9 mouse cellular contexts compared by ENCODE assay signal in genomic region chr15:99651984-99652872, GRCm38 (mm10). TPM values are rescaled to one million over a fixed set of nuclear protein-coding genes. Genes with fewer than 3 reads are reported as not detected.
DNase-seq lines count a peak whose midpoint lies in the region; ATAC-seq lines count a peak whose summit lies in the region.
"Had no signal": no experiment of that assay in that cellular context is flagged by ENCODE, and none has a peak within 500 bp of the region (broad histone marks: within the 10 kb centered on the region; RNA-seq: fewer than 3 reads in every experiment).

No protein-coding gene starts in this region.

- no peak overlapping the region for H3K27ac ChIP-seq in neural tube, embryonic 11.5 days (ENCODE audit: low read depth, low read length)
- no peak overlapping the region for H3K27ac ChIP-seq in forebrain, embryonic 12.5 days
- no peak overlapping the region for H3K27ac ChIP-seq in liver, embryonic 11.5 days (ENCODE audit: low read depth, low read length)
- H3K27ac ChIP-seq in stomach, embryonic 16.5 days (ENCODE audit: low read length): peak overlapping the region; percentile 42; the same call in 1 of the 2 replicates

- peaks cover 38% of the 10 kb centered on the region for H3K4me1 ChIP-seq in neural tube, embryonic 11.5 days (ENCODE audit: control insufficient read depth, insufficient read depth, low read length)
- H3K4me1 ChIP-seq in forebrain, embryonic 12.5 days: peaks cover 57% of the 10 kb centered on the region
- peaks cover 36% of the 10 kb centered on the region for H3K4me1 ChIP-seq in liver, embryonic 11.5 days (replicated peaks; ENCODE audit: control insufficient read depth, insufficient read depth, low read length)
- peaks cover 53% of the 10 kb centered on the region for H3K4me1 ChIP-seq in stomach, embryonic 16.5 days (ENCODE audit: control insufficient read depth, insufficient read depth, low read length)

- DNase-seq in neural tube, embryonic 11.5 days (ENCODE audit: low spot score): no peak
- no peak for DNase-seq in neural tube, embryonic 10.5 days (ENCODE audit: extremely low spot score, low spot score)
- no peak for DNase-seq in liver, embryonic 11.5 days (ENCODE audit: low spot score)
- DNase-seq in right cerebral cortex, adult 18-20 months: no peak
- DNase-seq in cerebellum, adult 18-20 months: no peak
- DNase-seq in thymus, postnatal 10 days (ENCODE audit: low spot score in 2 of 2): no peak

- peaks cover 13% of the 10 kb centered on the region for H3K27me3 ChIP-seq in neural tube, embryonic 11.5 days (ENCODE audit: control insufficient read depth, insufficient read depth, low read length)
- peaks cover 47% of the 10 kb centered on the region for H3K27me3 ChIP-seq in forebrain, embryonic 12.5 days
- H3K27me3 ChIP-seq in liver, embryonic 11.5 days (replicated peaks; ENCODE audit: control insufficient read depth, insufficient read depth, low read length): peaks cover 47% of the 10 kb centered on the region
- peaks cover 20% of the 10 kb centered on the region for H3K27me3 ChIP-seq in stomach, embryonic 16.5 days (ENCODE audit: control insufficient read depth, insufficient read depth, low read length)

- peak overlapping the region; percentile 79; the same call in 1 of the 2 replicates for H3K4me3 ChIP-seq in neural tube, embryonic 11.5 days (ENCODE audit: low read depth, low read length)
- H3K4me3 ChIP-seq in forebrain, embryonic 12.5 days (replicated peaks): peak overlapping the region; percentile 65
- peak overlapping the region; percentile 87; the same call in 1 of the 2 replicates for H3K4me3 ChIP-seq in liver, embryonic 11.5 days (ENCODE audit: low read depth, low read length)
- H3K4me3 ChIP-seq in stomach, embryonic 16.5 days (replicated peaks; ENCODE audit: low read length): peak overlapping the region; percentile 90

- 81% methylated on average over 10 of the region's 10 CpGs for WGBS in neural tube, embryonic 11.5 days
- WGBS in forebrain, embryonic 12.5 days: 78% methylated on average over 10 of the region's 10 CpGs
- WGBS in liver, embryonic 11.5 days: 69% methylated on average over 10 of the region's 10 CpGs
- WGBS in stomach, embryonic 16.5 days: 59% methylated on average over 10 of the region's 10 CpGs

- no peak for ATAC-seq in neural tube, embryonic 11.5 days (ENCODE audit: insufficient read depth, low FRiP score, low TSS enrichment)
- no peak for ATAC-seq in forebrain, embryonic 12.5 days (ENCODE audit: low FRiP score)
- no peak for ATAC-seq in liver, embryonic 11.5 days (replicated peaks; ENCODE audit: low FRiP score)
- no peak for ATAC-seq in stomach, embryonic 16.5 days (ENCODE audit: insufficient read depth, low FRiP score)

- peak overlapping the region; percentile 71 for H3K4me2 ChIP-seq in neural tube, embryonic 11.5 days (ENCODE audit: low read depth)
- peak overlapping the region; percentile 68 for H3K4me2 ChIP-seq in forebrain, embryonic 12.5 days
- H3K4me2 ChIP-seq in liver, embryonic 11.5 days: peak overlapping the region; percentile 59
- H3K4me2 ChIP-seq in stomach, embryonic 16.5 days (ENCODE audit: low read depth, low read length): peak overlapping the region; percentile 72

- H3K9ac ChIP-seq in neural tube, embryonic 11.5 days (ENCODE audit: low read length): 0 out of 2 replicates have a peak overlapping the region, but pooled peaks have one; percentile 24
- H3K9ac ChIP-seq in forebrain, embryonic 12.5 days: no peak overlapping the region
- H3K9ac ChIP-seq in liver, embryonic 11.5 days (ENCODE audit: low read depth, low read length): peak overlapping the region; percentile 46; the same call in 1 of the 2 replicates
- H3K9ac ChIP-seq in stomach, embryonic 16.5 days (ENCODE audit: low read length): peak overlapping the region; percentile 63

- no peaks in the 10 kb centered on the region for H3K36me3 ChIP-seq in neural tube, embryonic 11.5 days (ENCODE audit: control insufficient read depth, insufficient read depth, low read length)
- H3K36me3 ChIP-seq in forebrain, embryonic 12.5 days (replicated peaks): no peaks in the 10 kb centered on the region
- no peaks in the 10 kb centered on the region for H3K36me3 ChIP-seq in liver, embryonic 11.5 days (ENCODE audit: control insufficient read depth, insufficient read depth, low read length)
- H3K36me3 ChIP-seq in stomach, embryonic 16.5 days (ENCODE audit: control insufficient read depth, insufficient read depth, low read length): no peaks in the 10 kb centered on the region

- H3K9me3 ChIP-seq in neural tube, embryonic 11.5 days (ENCODE audit: control insufficient read depth, low read length): no peaks in the 10 kb centered on the region
- no peaks in the 10 kb centered on the region for H3K9me3 ChIP-seq in forebrain, embryonic 12.5 days
- H3K9me3 ChIP-seq in liver, embryonic 11.5 days (ENCODE audit: control insufficient read depth, low read length): no peaks in the 10 kb centered on the region
- H3K9me3 ChIP-seq in stomach, embryonic 16.5 days (replicated peaks; ENCODE audit: control insufficient read depth, low read length): no peaks in the 10 kb centered on the region

RNA-seq across cellular contexts. Expression of gene Racgap1, which starts 0.8 kb away (rescaled TPM):
- 175 and 185 TPM in 2 replicates for polyA plus RNA-seq in neural tube, embryonic 11.5 days (2014; fragmentation: Nextera tagmentation; extraction: Ambion mirVana)
- 230 and 251 TPM in 2 replicates for polyA plus RNA-seq in forebrain, embryonic 12.5 days (2016; fragmentation: Nextera tagmentation; extraction: Ambion mirVana)
- polyA plus RNA-seq in liver, embryonic 11.5 days (2014; fragmentation: Nextera tagmentation; extraction: Ambion mirVana): 91.2 and 111 TPM in 2 replicates
- 112 and 116 TPM in 2 replicates for polyA plus RNA-seq in stomach, embryonic 16.5 days (2015; fragmentation: Nextera tagmentation; extraction: Ambion mirVana)

RNA-seq across cellular contexts. Expression of gene Asic1, which starts 17.9 kb away (rescaled TPM):
- polyA plus RNA-seq in neural tube, embryonic 11.5 days (2014; fragmentation: Nextera tagmentation; extraction: Ambion mirVana): 15.1 and 17.0 TPM in 2 replicates
- polyA plus RNA-seq in forebrain, embryonic 12.5 days (2016; fragmentation: Nextera tagmentation; extraction: Ambion mirVana): 14.7 and 18.2 TPM in 2 replicates
- 2.3 TPM in 2 replicates for polyA plus RNA-seq in liver, embryonic 11.5 days (2014; fragmentation: Nextera tagmentation; extraction: Ambion mirVana)
- polyA plus RNA-seq in stomach, embryonic 16.5 days (2015; fragmentation: Nextera tagmentation; extraction: Ambion mirVana): 0.89 and 0.92 TPM in 2 replicates

RNA-seq across cellular contexts. Expression of gene Smarcd1, which starts 49.7 kb away (rescaled TPM):
- polyA plus RNA-seq in neural tube, embryonic 11.5 days (2014; fragmentation: Nextera tagmentation; extraction: Ambion mirVana): 117 and 135 TPM in 2 replicates
- 135 and 138 TPM in 2 replicates for polyA plus RNA-seq in forebrain, embryonic 12.5 days (2016; fragmentation: Nextera tagmentation; extraction: Ambion mirVana)
- polyA plus RNA-seq in liver, embryonic 11.5 days (2014; fragmentation: Nextera tagmentation; extraction: Ambion mirVana): 26.7 and 28.5 TPM in 2 replicates
- 17.0 and 20.9 TPM in 2 replicates for polyA plus RNA-seq in stomach, embryonic 16.5 days (2015; fragmentation: Nextera tagmentation; extraction: Ambion mirVana)

RNA-seq across cellular contexts. Expression of gene Aqp6, which starts 51.0 kb away (rescaled TPM):
- 0.64 and 0.66 TPM in 2 replicates for polyA plus RNA-seq in neural tube, embryonic 11.5 days (2014; fragmentation: Nextera tagmentation; extraction: Ambion mirVana)
- polyA plus RNA-seq in forebrain, embryonic 12.5 days (2016; fragmentation: Nextera tagmentation; extraction: Ambion mirVana): not detected in 2 replicates
- not detected in 2 replicates for polyA plus RNA-seq in liver, embryonic 11.5 days (2014; fragmentation: Nextera tagmentation; extraction: Ambion mirVana)
- not detected in 2 replicates for polyA plus RNA-seq in stomach, embryonic 16.5 days (2015; fragmentation: Nextera tagmentation; extraction: Ambion mirVana)
- polyA plus RNA-seq: small intestine, adult 2 months had no signal

RNA-seq across cellular contexts. Expression of gene Gm17349, which starts 53.1 kb away (rescaled TPM):
- polyA plus RNA-seq in neural tube, embryonic 11.5 days (2014; fragmentation: Nextera tagmentation; extraction: Ambion mirVana): not detected in 2 replicates
- not detected in 2 replicates for polyA plus RNA-seq in forebrain, embryonic 12.5 days (2016; fragmentation: Nextera tagmentation; extraction: Ambion mirVana)
- not detected in 2 replicates for polyA plus RNA-seq in liver, embryonic 11.5 days (2014; fragmentation: Nextera tagmentation; extraction: Ambion mirVana)
- polyA plus RNA-seq in stomach, embryonic 16.5 days (2015; fragmentation: Nextera tagmentation; extraction: Ambion mirVana): not detected in 2 replicates
